Mouse (Mus musculus) intestine, embryonic 14.5 days (tissue): ENCODE results near the gene Armc8. TPM values are rescaled to one million over a fixed set of nuclear protein-coding genes. Genes with fewer than 3 reads are reported as not detected.

ENCODE experiments used
- ATAC-seq: fragments of 200-750 bp; cut with Nextera tagmentation; replicated peaks from 2 replicates; pipeline ENCODE4 v1.8.0; 2017; ENCODE audit warnings: low read depth, moderate number of reproducible peaks, moderate TSS enrichment, moderate library complexity; ENCODE audit not compliant: low FRiP score, low TSS enrichment
- DNase-seq: peaks from one replicate; pipeline ENCODE4 v3.0.0-alpha.2; 2018; ENCODE audit warnings: low spot score
- H3K27ac ChIP-seq: fragments of 300-500 bp; sonication (generic); 2 replicates; pipeline ENCODE4 v1.5.1; 2014; ENCODE audit warnings: low read depth, mild to moderate bottlenecking, control low read depth
- H3K27me3 ChIP-seq: fragments of 300-500 bp; sonication (generic); replicated peaks from 2 replicates; pipeline ENCODE4 v1.6.1; 2014; ENCODE audit warnings: low read length, control low read depth; ENCODE audit not compliant: control insufficient read depth, insufficient read depth
- H3K36me3 ChIP-seq: fragments of 300-500 bp; sonication (generic); 2 replicates; pipeline ENCODE4 v1.6.1; 2014; ENCODE audit warnings: low read length, control low read depth; ENCODE audit not compliant: control insufficient read depth, insufficient read depth
- H3K4me1 ChIP-seq: fragments of 300-500 bp; sonication (generic); replicated peaks from 2 replicates; pipeline ENCODE4 v1.6.1; 2014; ENCODE audit warnings: low read length, control low read depth, mixed read lengths; ENCODE audit not compliant: control insufficient read depth, insufficient read depth
- H3K4me2 ChIP-seq: fragments of 300-500 bp; sonication (generic); 2 replicates; pipeline ENCODE4 v1.6.1; 2014; ENCODE audit warnings: low read length
- H3K4me3 ChIP-seq: fragments of 300-500 bp; sonication (generic); 2 replicates; pipeline ENCODE4 v1.5.1; 2014; ENCODE audit warnings: low read depth, low read length, control low read depth, mixed read lengths
- H3K9ac ChIP-seq: fragments of 300-500 bp; sonication (generic); 2 replicates; pipeline ENCODE4 v1.6.1; 2014; ENCODE audit warnings: mild to moderate bottlenecking, low read length
- H3K9me3 ChIP-seq: fragments of 300-500 bp; sonication (generic); 2 replicates; pipeline ENCODE4 v1.6.1; 2016; ENCODE audit warnings: low read length, control low read depth; ENCODE audit not compliant: control insufficient read depth
- WGBS: fragments of 180-500 bp; shearing (Covaris S2); extraction: QIAGEN DNeasy Blood & Tissue Kit; methylation state at CpG from one replicate; pipeline ENCODE4 v1.1.7; 2014; 5-methylcytosine and 5-hydroxymethylcytosine counted together
- polyA plus RNA-seq: library from polyadenylated mRNA; unstranded; fragments of >200 nt; fragmentation: Nextera tagmentation; extraction: Ambion mirVana; gene quantifications from 2 replicates; pipeline ENCODE4 v1.2.1, GENCODE M21; 2014

Gene Armc8
- polyA plus RNA-seq, 1 experiment from 2014 or later: 28.9 TPM

GRCm38 (mm10) chr9:99428601-99429331, 139.9 kb downstream of the Armc8 start:
- Histone ChIP-seq H3K9ac (no peak overlapping the region), H3K4me3 (no peak overlapping the region), H3K4me2 (no peak overlapping the region), H3K9me3 (no peaks in the 10 kb centered on the region), H3K27me3 (no peaks in the 10 kb centered on the region), H3K4me1 (peaks cover 14% of the 10 kb centered on the region), H3K27ac (no peak overlapping the region), H3K36me3 (no peaks in the 10 kb centered on the region)
- DNase-seq (no peak), ATAC-seq (no peak)
- WGBS: 65% methylated on average over 11 of the region's 11 CpGs

Other genes with a start within 250 kb of the Armc8 start
- gene Esyt3, start 210.3 kb downstream of the Armc8 start, polyA plus RNA-seq: 0.24 and 0.38 TPM in 2 replicates
- 11.8 and 13.2 TPM in 2 replicates for gene Mras, start 131.5 kb downstream of the Armc8 start, polyA plus RNA-seq
- not detected in 2 replicates for gene Nme9, start 117.4 kb downstream of the Armc8 start, polyA plus RNA-seq
- gene Dbr1, start 6.9 kb upstream of the Armc8 start, polyA plus RNA-seq: 27.8 TPM in 2 replicates
- gene A4gnt, start 43.6 kb upstream of the Armc8 start, polyA plus RNA-seq: 0.08 and 0.12 TPM in 2 replicates
- 14.3 and 15.1 TPM in 2 replicates for gene Dzip1l, start 60.6 kb upstream of the Armc8 start, polyA plus RNA-seq
- 3.5 and 5.1 TPM in 2 replicates for gene Cldn18, start 148.4 kb upstream of the Armc8 start, polyA plus RNA-seq